Mouse (Mus musculus) thymus, postnatal 10 days (tissue): ENCODE data around the gene Fgd3.

ENCODE experiments used
- DNase-seq, 2 experiments: peaks; one replicate each; pipeline ENCODE4 v3.0.0; 2021; ENCODE audit warnings: low spot score in 2 of 2

The Fgd3 gene

DNA sequence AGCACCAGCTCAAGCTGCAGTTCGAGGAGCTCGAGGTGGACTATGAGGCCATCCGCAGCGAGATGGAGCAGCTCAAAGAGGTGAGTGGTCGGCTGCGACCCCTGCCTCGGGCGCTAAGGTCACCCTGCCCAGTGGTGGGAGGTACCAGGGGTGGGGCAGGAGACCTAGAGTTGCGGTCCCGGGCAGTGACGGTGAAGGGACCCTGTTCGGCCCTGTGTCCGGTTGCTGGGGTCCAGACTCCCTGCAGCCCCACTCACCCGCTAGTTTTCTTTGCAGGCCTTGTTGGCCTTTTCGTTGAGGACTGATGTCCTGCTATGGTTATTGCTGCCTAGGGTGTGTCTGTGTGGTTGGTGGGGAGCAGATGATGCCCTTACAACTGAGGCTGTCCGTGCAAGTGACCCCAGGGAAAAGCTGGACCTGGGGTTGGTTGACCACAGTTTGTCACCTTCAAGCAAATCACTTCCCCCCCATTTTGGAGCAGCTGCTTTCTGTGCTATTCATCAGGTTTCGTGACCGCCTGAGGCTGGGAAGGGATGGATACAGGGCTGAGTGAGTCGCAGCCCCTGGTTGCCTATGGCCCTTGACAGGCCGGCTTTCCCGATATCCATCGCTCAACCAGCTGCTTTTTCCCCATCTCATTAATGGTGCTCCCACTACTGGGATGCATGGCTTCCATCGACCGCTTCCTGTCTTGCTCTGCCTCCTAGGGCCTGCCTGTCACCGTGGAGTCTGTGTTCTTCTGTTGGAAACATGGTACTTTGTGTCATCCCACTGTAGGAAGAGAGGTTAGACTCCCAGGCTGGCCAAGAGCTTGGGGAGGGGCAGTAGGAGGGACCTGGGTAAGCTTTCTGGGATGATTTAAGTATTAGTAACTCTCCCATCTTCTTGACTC is 22.0 kb upstream of the Fgd3 start:
- peak in 1 of 2 experiments; percentile 12 for DNase-seq

DNA sequence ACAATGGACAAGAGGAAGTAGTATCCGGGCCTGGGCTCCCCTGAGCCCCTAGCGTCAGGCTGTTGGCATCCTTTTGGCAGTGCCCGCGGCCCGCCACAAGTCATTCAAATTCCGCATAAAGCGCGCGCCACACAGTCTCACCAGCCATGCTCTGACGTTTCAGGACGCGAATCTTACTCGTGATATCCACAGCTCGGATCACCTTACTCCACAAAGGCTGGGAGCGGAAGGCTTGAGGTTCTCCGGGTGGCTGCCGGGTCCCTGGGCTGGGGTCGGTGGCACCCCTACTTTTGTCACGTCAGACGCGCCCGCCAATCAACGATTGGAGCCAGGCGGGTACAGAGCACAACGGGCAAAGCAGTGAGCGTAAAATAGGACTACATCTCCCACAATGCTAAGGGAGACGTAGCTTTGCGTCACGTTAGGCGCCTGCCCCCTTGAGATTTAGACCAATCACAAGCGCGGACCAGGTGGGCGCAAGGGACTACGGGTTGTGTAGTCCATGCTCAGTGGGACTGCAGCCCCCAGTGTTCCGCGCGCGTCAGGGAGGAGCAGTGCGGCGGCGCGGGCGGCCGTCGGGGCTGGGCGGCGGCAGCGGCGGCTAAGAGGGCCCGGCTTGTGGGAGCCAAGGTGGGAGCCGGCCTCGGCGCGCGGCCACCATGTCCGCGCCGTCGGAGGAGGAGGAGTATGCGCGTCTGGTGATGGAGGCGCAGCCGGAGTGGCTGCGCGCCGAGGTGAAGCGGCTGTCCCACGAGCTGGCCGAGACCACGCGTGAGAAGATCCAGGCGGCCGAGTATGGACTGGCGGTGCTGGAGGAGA is 21.1 kb upstream of the Fgd3 start, which contains the start of gene Bicd2:
Bicd2 (plus strand) TSS at position 574 of the 819 bp plus-strand sequence.
- peak; percentile 94 to 97 for DNase-seq

DNA sequence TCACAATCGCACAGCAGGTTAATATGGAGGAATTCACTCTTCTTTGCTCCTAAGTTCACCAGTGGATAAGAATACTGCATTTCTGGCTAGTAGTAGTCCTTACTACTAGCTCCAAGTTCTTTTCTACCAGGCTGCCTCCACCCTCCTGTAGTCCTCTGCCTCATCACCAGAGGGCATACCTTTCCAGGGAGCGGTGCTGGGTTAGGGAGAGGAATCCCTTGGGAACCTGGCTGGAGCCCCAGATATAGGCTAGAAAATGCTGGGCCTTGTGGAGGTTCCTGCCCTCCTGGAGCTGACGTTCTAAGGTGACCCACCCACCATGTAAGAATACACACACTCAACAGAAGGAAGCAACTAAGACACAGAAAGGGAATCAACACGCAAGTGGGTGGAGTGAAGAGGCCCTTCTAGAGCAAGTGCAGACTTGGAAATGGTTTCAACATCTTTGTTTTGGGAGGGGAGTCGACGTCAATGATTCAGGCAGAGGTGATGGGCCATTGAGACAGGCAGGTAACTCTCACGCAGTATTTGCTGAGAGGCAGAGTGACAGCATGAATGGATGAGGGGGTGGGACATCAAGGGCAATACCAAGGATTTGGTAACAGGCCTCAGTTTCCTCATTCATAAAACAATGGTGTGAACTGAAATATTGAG is 18.9 kb upstream of the Fgd3 start:
- DNase-seq = no peak

DNA sequence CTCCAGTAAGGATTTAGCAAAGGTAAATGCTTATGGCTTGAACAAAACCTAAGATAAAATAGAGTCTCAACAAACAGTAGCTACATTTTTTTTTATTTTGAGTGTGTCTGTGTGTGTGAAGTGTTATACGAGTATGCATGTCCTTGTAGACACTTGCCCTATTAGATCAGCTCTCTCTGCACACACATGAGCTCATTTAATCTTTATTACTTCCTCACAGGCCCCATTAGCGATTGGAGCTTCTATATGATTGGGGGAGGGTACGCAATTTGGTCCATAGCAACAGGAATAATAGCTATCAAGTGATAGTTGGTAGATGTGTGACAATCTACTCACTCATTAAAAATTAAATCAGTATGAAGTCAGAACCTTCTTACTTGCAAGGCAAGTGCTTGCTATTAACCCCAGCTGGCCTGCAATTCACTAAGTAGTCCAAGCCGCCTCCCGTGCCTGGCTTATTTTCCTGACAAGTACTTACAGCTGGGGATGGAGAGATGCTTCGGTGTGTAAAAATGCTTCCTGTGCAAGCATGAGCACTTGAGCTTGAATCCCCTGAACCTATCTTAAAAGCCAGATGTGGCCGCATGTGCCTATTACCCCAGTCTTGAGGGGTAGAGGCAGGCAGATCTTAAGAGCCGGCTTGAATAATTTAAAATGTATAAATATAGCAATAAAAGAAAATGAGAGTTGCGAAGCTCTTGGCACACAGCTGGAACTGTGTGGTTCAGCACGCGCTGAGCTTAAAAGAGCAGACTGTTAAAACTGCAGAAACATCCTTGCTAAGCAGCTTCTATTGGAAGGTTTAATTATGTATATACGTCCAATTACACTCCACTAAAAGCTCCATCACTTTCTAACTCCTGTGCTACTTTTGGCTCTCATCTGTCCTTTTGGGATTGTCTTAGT is 15.2 kb upstream of the Fgd3 start:
- no peak for DNase-seq

DNA sequence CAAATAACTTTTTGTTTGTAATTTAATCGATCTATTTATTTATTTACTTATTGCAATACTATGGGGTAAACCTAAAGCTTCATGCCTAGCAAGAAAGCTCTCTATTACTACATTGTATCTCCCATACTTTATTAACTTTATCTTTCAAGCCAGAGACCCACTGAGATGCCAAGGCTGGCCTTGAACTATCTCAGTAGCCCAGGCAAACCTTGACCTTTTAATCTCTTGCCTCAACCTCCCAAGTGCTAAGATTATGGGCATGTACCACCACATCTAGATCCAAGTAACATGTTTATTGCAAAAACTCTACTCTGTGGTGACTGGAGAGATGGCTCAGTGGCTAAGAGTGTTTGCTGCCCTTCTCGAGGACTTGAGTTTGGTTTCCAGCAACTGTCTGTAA is 13.1 kb upstream of the Fgd3 start:
- no peak for DNase-seq

DNA sequence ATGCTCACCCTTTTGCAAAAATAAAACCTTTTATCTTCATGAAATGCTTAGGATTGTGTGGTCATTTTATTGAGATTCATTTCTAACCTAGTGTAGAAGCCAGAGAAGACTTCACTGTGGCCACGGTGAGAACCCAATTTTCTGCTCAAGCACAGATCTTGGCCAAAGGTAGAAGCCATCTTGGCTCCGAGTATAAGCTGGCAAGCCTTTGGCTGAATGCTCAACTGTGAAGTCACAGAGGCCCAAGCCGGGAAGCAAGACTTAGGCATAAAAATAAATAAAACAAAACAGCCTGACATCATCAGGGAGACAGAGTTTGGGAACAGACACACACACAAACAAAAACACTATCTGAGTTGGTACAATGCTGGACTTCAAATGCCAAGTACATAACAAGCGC is 8.0 kb upstream of the Fgd3 start:
- no peak for DNase-seq

DNA sequence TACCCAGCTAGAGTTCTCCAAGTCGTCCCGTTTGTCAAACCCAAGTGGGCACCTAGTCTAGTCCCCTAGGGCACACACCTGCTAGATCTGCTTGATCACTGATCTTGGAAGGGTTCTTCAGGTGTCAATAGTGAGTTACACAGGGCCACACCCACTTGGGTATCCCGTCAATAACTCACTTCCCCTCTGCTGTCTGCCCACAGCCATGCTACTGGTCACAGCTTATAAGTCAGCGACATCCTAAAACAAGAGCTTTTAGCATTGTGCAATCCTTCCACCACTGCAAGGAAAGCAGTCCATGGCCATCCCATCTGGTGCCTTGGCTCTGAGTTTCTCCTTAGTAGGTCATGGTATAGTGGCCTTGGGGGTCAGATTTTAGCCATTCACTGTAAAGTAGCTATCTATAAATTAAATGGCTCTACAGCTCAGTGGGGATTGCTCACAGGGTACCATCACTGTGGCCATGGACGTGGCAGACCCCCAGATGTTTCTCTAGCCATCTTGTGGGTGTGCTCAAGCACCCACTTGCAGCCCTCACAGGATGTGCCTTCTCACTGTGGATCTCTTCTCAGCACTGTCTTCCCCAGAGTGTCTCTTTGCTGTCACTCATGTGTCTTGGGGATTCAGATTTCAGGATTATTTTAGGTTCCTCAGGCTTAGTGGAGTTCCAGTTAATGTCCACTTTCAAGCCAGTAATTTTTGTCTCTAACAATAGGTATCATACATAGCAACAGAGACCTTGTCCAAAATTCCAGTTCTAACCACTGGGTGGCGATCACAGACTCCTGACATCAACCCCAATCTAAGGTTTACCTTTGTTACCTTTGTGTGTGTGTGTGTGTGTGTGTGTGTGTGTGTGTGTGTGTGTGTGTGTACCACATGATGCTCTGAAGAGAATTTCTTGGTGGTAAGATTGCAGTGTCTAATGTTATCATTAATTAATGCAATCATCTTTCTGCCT is 6.4 kb upstream of the Fgd3 start:
- peak in 1 of 2 experiments; percentile 67 for DNase-seq

DNA sequence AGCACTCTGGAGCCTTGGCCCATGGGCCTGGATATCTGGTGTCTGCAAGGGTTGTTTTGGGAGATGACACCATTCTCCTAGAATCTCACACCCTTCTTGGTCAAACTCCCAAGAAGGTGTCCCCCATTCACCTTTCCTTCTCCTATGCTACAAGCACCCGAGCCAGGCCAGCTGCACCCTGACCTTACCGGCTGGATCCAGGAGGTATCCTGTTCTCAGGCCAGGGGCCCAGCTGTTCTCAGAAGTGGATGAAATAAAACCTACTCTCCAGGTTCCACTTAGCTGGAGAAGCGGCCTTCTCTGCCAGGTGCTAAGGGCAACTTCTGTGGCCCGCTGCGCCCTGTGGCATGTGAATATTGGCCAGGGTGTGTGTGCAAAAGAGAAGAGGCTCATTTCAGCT is 4.8 kb upstream of the Fgd3 start:
- DNase-seq = no peak

DNA sequence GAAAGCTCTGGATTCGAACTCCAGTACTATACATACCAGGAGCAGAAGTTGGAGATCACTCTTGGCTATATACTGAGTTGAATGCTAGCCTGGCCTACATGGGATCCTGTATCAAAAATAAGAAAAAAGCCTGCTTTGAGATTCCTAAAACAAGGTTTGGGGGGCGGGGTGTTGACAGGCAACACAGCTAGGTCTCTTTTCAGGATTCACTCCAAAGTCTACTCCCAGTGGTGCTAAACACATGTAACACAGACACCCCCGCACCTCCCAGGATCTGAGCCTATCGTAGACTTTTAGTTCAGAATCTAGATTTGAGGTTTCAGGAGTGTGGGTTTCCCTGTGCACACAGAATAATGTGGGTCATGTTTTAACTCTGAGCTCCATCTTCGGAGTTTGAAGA is 2.6 kb upstream of the Fgd3 start:
- no peak for DNase-seq

DNA sequence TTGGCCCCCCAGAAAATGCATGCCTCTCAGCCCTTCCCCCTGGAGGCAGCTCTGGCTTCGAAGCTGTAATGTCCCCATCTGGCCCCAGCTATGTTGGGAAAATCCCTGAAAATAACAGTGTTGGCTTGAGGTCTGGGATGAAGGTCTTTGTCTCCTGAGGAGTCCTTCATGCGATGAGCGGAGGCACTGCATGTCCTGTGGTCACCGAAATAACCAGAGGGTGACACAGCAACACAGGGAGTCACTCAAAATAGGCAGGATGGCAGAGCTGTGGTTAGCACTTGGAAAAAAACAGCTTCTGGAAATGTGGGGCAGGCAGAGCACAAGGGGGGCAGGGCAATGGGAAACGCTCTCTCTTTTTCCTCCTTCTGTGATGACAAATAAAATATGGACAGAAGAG is 2.1 kb upstream of the Fgd3 start:
- no peak for DNase-seq

DNA sequence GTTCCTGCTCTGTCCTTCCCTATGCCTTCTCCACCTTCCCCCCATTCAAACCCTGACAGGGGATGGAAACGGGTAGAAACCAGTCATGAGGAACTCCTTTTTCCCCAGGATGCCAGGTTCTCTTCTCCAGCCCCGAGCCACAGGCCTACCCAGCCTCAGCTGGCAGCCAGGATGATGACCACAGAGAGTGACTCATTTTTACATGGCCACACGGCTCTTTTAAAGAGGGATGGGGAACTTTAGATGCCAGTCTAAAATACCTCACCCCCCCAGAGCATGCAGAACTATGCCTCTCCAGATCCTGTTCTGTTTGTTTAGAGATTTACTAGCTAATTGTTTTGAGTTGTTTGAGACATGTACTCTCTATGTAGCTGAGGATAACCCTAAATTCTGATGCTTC is 1.3 kb upstream of the Fgd3 start:
- no peak for DNase-seq

DNA sequence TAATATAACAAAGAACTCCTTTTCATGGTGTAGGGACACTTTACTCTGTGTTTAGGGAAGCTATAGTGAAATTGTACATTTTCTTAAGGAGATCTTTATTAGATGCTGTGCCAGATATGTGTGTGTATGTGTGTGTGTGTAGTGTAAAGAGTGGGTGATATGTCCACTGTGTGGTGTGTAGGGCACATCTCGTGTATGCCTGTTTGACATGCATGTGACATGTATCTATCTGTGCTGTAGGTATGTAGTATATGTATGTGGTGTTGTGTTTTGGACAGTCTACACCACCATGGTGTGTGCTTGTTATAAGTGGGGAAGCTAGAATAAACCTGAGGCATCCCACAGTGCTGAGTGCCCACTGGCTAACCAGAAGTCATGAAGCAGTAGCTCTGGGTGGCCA is 403 bp upstream of the Fgd3 start:
- no peak for DNase-seq

DNA sequence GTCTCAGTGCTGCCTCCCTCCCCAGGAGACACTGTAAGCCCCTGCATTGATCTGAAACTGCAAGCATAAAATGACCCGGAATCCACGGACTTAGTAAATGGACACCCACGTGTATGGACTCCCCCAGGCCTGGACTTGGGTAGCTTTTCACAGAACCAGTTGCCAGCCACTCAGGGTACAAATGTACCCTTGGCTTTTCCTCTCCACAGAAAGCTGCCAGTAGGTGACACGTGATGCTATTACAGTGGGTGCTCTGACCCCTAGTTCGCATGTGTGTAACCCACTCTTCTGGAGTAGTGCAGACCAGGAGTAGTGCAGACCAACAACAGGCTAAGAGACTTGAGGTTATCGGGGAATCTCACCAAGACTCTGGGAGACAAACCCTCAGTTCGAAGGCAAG is 2.2 kb downstream of the Fgd3 start:
- no peak for DNase-seq

DNA sequence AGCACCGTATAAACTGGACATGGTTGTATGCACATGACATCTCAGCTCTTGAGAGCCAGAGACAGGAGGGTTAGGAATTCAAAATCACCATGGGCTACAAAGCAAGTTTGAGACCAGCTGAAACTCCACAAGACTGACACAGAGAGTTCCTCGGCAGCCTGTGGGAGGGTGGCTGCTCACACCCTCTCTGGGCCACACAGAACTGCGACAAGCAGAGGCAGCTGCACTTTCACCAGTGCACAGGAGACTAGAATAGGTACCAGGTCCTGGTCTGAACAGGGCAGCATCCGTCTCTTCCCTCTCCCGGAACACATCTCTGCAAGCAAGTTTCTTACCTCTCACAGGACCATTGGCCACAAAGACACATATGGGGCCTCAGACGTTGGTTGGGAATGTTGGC is 2.6 kb downstream of the Fgd3 start:
- no peak for DNase-seq

DNA sequence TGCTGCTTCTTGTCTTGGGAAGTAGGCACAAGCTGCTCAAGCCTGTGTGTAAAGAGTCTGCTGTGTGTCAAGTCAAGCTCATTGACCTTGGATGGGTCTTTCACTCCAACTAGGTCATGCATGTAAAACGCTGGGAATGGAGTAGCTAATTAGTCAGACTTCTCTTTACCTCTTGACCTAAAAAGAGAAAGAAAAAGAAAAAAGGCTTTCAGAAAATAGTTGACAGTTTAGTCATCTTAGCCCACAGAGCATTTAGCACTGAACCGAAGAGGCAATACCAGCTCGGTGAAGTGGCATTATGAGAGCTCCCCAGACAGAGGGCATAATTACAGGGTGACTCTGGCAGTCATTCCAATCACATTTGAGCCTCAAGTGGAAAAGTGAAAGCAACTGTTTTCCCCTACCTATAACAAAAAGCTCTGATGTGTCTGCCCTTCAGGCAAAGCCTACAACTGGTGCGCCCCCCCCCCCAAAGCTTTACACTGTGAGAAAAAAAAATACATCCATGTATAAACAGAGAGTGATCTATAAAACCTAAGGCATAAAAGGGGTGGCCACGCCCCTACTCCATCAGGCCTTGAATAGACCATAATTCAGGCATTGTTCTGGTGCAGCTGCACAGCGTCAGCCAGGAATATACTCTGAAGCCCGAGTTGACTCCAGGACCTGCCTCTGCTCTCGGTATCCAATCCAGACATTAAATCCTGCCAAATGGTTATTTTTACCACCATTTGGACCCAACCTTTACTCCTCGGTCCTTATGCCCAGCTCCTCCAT is 3.5 kb downstream of the Fgd3 start:
- DNase-seq = no peak

DNA sequence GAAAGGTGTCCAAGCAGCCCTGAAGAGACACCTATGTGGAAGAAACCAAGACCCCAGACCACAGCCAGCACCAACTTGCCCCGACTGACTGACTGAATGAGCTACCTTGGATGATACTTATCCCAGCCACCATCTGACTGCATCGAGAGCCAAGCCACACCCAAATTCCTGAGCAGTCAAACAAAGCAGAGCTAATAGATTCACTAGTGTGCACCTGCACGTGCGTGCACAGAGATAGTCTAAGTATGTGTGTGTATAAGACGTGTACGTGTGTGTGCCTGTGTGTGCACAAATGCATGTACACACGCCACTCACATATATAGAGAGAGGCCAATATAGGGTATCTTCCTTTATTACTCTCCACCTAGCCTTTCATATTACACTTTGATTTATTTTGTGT is 8.5 kb downstream of the Fgd3 start:
- no peak for DNase-seq

DNA sequence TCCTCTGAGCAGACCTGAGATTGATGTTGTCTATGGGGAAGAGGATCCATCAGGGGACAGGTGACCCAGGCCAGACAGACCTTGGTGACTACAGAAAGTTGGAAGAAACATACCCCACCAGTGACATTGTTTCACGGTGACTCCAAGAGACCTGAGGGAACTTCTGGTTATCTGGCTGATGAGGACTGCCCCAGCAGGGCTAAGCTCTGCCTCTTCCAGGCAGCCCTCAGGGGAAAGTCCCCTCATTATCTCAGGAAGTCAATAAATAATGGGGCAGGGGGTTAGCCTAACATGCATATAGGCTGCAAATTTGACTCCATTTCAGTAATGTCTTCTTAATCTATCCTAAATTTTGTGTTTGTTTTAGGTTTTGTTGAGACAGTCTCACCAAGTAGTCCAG is 10.6 kb downstream of the Fgd3 start:
- DNase-seq = no peak

DNA sequence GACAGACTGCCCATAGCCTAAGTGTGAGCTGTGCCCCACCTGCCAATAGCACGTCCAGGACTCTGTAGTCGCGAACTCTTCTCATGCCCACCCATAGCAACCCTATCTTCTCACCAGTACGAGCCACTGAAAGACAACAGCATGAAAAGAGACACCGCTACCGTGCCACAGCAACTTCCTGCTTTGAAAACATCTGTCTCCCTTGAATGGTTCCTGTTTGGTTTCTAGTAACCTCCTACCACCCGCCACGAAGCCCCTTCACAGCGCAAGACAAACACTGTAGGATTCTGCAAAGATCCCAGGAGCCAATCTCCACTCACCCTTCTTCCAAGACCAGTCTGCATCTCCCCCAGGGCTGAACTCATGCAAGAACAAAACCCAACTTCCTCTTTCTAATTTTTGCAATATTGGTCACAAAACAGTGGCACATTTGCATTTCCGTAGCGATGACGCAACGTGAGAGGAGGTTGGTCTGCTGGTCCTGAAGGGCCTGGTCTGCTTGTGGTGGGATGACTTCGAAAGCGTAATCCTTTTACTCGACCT is 11.2 kb downstream of the Fgd3 start:
- peak; percentile 59 to 61 for DNase-seq

DNA sequence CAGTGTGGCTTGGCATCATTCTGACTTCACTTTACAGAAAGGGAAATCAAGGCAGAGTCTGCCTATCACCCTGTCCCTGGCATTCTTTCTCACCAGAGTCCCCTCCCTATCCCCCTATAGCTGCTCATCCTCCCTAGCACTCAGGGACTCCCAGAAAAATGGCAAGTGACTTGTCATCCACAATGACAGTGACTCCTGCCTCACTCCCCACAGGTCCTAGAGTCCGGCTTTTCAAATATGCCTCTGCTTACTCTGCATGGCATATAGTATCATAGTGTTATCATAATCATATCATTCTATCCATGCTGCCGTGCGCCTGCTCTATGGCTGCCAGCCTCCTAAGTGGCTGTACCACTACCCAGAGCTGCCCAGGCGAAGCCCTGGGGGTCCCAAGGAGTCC is 11.9 kb downstream of the Fgd3 start:
- peak in 1 of 2 experiments; percentile 9 for DNase-seq
